Mouse (Mus musculus) CH12.LX (cell line): ENCODE results near the gene Mxra7.

Experiments used
- CTCF ChIP-seq, 2 experiments: IDR thresholded peaks in 1 of 2; conservative IDR thresholded peaks in 1 of 2; 2 replicates each; pipeline ENCODE4 v1.5.1; 2011 to 2012; ENCODE audit warnings: low read depth in 2 of 2, low read length in 2 of 2, improper control_type of control experiment in 1 of 2, inconsistent platforms in 1 of 2, mild to moderate bottlenecking in 1 of 2, moderate library complexity in 1 of 2
- KAT2A ChIP-seq: IDR thresholded peaks from 2 replicates; pipeline ENCODE4 v1.6.1; 2012; ENCODE audit warnings: low read length, improper control_type of control experiment, inconsistent platforms; ENCODE audit not compliant: insufficient replicate concordance
- POLR2A ChIP-seq: IDR thresholded peaks from 2 replicates; pipeline ENCODE4 v1.6.1; 2011; ENCODE audit warnings: low read depth, mild to moderate bottlenecking, improper control_type of control experiment, low read length

DNA sequence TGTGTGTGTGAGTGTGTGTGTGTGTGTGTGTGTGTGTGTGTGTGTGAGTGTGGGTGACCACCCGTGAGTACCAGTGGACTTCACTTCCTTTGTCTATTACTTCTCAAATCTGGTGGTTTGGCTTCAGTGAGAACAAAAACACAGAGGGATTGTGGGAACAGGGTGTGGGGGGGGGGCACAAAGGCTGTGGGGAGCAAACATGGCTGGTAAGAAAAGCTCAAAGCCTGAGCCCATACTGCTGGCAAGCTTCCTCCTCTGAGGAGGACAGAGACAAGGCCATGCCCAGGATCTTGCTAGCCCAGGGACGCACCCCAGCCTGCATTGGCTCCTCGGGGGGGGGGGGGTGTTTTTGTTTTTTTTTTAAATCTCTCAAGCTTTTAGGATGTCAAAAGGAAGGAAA, 20.3 kb downstream of the Mxra7 start:
- no peak for TF ChIP-seq CTCF (conservative IDR thresholded peaks at IDR 0.05 in 1 of 2, IDR thresholded peaks at IDR 0.05 in 1 of 2; ENCODE audit: low read depth in 2 of 2, low read length in 2 of 2)
- TF ChIP-seq POLR2A, result no peak
- TF ChIP-seq KAT2A, result no peak
